Mouse (Mus musculus): Measurements from ENCODE around the gene Dnajc14.
"Not testable (repeated sequence)": the region's sequence is repeated elsewhere in the genome, so short reads cannot be mapped to it uniquely, and the experiment has no call there.

The Dnajc14 gene

DNA sequence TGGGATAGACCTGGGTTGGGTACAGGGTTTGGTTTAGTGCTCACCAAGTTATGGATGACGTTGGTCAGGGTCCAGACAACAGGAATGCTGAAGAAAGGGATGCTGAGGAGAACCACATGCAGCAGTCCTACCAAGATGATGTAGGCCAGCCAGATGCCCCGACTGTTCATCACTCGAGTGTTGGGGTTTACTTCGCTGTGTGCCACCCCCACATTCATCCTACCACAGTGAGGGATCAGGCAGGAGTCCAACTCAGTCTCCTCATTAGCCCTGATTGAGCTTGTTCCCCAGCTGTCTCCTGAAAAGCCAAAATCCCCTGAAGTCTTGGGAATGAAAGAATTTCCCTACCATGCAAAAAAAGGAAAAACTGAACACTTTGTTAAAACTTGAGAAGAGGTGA lies 16.4 kb downstream of the Dnajc14 start:
- no peak for DNase-seq (ENCODE audit: low read depth, low spot score)

DNA sequence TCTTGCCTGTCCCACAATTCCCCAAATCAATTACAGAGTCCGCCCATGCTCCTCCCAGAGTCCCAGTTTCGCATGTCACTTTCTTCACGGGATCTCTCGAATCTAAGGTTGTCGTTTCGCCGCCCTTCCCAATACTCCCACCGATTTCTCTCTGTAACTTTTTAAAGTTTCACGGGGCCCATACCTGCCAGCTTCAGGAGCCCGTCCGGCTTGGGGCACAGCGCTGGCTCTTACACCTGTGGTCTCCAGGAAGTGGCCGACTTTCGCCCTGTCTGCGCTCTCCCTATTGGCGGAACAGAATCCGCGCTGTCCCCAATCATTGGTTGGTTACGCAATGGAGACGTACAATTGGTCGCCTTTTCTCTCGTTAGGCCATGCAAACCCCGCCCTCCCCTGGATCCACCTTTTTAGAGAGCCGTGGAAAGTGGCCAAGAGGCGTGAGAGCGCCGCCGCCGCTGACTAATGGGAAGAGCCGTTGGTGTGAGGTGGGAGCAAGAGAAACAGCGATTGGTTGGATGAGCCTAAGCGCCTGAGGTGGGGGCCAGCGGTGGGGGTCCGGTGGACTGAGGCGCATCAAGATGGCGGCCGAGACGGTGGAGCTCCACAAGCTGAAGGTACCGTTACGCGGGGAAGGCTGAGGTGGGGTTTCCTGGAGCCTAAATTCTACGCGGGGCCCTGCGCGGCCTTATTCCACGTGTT lies 17.6 kb downstream of the Dnajc14 start, which contains the start of gene Ormdl2:
Gene Ormdl2 (minus strand): TSS at position 288 of the 699 bp plus-strand sequence.
- DNase-seq (ENCODE audit: low read depth, low spot score) = peak; percentile 99

DNA sequence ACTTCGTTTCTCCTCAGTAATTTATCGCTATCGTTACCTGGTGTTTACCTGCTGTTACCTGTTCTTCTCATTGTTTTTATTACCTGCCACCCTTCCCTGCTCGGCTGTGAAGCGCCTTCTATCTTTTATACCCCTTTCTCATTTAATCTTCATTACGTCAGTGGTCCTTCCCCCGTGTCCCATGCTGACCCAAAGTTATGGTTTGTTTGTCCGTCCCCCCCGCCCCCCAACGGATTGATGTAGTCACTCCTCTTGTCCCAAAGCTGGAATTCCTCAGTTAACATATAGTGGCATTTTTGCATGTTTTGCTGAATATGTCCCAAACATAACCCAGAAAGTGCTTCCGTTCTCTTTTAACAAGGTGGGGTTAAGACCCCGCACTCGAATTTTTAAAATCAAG lies 18.3 kb downstream of the Dnajc14 start:
- DNase-seq (ENCODE audit: low read depth, low spot score) = no peak

DNA sequence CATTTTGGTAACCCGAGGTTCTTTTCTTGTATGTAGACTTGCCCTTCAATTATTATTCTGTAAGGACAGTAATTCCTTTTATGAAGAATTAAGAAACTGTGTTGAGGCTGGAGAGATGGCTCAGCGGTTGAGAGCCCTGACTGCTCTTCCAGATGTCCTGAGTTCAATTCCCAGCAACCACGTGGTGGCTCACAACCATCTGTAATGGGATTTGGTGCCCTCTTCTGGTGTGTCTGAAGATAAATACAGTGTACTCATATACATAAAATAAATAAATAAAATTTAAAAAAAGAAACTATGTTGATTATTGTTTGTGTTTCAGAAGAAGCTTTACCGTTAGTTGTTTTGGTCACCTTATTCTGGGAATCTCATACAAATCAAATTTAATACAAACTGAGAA lies 19.2 kb downstream of the Dnajc14 start:
- DNase-seq (ENCODE audit: low read depth, low spot score) = not testable (repeated sequence)

DNA sequence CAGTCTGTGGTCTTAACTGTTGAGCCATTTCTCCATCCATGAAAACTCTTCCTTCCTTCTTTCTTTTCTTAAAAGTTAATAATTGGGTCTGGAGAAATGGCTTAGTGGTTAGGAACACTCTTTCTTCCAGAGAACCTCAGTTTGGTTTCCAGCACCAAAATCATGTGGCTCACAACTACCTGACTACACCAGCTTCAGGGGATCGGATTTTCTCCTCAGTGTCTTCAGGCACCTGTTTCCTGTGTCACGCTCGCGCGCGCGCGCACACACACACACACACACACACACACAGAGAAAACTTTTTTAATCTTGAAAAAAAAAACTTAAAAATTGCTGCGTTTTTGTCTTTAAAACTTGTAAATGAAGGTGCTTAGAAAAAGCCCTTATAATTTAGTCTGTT lies 20.0 kb downstream of the Dnajc14 start:
- no peak for DNase-seq (ENCODE audit: low read depth, low spot score)

DNA sequence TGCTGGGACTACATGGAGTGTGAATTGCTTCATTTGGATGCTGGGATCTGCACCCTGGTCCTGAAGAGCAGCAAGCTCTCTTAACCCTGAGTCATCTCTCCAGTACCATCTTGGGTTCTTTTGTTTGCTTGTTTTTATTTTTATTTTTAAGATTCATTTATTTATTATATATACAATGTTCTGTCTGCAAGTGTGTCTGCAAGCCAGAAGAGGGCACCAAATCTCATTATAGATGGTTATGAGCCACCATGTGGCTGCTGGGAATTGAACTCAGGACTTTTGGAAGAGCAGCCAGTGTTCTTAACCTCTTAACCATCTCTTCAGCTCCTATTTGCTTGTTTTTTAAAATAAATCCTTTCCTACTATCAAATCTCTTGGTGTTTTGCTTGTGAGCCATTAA lies 33.5 kb downstream of the Dnajc14 start:
- no peak for DNase-seq (ENCODE audit: low read depth, low spot score)

DNA sequence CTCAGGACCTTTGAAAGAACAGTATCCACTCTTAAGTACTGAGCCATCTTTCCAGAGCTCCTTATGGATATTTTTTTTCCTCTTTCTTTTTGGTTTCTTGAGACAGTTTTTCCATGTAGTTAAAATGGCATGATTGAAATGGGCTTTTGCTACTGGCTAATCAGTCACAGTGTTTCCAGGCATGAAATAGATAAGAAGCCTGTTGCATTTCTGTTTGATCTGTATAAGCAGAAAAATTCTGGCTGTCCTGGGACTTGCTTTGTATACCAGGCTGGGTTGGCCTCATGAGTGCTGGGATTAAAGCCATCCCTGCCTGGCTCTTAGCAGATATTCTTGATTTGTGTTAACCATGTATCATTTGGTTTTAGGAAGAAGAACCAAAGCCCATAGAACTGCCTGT lies 35.6 kb downstream of the Dnajc14 start:
- DNase-seq (ENCODE audit: low read depth, low spot score) = no peak

DNA sequence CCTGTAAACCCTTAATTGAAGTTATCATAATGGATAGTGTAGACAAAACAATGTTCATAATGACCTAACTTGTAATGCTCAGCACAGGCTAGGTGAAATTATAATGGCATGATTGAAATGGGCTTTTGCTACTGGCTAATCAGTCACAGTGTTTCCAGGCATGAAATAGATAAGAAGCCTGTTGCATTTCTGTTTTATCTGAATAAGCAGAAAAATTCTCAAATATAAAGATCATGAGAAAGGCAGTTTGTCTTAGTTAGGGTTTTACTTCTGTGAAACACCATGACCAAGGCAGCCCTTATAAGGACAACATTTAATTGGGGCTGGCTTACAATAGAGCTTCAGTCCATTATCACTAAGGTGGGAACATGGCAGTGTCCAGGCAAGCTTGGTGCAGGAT lies 36.8 kb downstream of the Dnajc14 start:
- no peak for DNase-seq (ENCODE audit: low read depth, low spot score)

DNA sequence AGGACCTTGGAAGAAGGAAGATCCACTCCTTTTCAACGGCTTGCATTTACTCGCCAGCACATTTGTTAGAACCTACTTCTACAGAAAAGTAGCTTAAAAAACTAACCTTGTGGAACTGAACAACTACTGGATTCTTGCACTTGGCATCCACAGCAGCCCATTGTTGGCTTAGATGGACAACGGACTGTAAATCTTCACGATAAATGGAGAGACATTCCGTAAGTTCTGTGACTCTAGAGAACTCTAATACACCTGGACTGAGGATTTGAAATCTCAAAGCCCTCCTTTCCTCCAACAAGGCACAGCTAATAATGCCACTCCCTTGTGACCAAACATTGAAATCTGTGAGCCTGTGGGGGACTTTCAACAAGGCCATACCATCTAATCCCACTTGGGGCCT lies 39.4 kb downstream of the Dnajc14 start:
- DNase-seq (ENCODE audit: low read depth, low spot score) = no peak

DNA sequence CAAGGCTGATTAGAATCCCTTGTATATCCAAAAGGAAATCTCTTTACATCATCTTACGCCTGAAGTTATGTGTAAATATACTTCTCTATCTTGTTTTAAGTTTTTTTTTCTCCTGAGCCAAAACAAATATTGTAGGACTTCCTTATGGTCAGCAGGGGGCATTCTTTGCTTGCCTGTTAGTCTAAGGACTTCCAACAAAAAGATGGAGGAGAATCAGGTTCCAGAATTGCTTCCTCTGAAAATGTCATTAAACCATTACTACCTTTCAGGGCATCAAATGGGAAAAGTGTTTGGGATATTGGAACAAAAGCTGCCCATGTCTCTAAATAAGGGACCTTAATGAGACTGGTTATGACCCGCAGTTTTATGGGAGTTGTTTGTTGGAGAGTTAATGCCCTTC lies 41.7 kb downstream of the Dnajc14 start:
- no peak for DNase-seq (ENCODE audit: low read depth, low spot score)

DNA sequence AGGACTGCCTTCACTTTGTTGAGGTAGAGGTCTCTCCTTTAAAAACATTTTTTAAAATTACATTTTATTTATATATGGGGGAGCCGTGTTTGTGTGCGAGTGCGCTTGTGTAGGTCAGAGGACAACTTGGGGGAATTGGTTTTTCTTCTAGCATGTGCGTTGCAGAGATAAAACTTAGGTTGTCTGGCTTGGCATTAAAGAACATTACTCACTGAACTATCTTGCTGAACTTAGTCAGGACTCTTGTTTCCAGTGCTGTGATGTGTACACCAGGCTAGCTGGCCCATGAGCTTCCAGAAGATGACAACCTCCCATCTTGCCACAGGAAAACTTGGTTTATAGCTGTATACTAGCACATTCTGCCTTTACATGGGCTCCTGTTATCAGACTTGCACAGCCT lies 42.8 kb downstream of the Dnajc14 start:
- DNase-seq (ENCODE audit: low read depth, low spot score) = no peak

DNA sequence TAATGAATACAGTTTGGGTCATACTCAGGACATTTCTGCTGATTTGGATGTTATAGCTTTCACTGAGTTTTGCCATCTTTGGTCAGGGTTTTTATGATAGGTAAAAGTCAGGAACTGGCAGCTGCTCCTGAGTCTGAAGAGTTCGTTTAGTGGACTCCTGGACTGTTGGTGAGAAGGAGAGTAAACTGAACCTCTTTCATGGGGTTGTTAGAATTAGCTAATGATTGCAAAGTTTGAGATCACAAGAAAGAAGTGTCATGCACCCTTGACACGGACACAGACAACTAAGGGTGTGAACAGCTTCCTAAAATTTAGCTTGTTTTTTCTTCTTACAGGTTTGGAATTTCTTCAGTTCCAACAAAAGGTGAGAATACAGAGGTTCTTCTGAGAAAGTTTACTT lies 44.6 kb downstream of the Dnajc14 start:
- DNase-seq (ENCODE audit: low read depth, low spot score) = no peak

DNA sequence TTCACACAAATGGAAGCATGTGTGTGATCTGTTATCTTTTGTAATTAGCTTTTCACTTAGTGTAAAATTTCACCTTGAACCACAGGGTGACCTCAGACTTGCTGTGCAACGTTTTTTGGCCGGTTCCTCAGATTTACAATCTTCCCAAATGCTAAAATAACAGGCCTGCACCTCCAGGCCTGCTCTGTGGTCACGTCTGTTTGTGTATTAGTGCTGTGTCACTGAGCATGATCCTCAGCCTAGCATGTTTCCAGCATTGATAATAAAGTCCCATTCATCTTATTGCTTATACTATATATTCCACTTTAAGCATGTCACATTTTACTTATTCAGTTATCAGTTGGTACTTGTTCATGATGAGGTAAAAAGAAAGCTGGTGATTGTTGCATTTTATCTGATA lies 46.5 kb downstream of the Dnajc14 start:
- no peak for DNase-seq (ENCODE audit: low read depth, low spot score)

DNA sequence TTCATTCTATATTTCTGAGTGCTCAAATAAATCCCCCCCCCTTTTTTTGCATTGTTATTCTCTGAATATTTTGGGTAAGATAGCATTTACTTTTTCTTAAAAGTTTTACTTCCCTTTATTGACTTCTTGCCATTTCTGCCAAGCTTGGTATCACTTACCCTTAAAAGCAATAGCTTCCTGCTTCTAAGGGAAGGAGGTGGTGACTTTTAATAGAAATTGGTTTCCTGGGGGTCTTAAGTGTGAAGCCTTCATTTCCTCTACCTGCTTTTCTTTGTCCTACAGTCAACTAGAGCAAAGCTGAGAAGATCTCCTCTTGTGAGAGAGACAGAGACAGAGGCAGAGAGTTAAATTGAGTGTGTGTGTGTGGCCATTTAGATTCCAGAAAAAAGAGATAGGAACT lies 57.3 kb downstream of the Dnajc14 start:
- DNase-seq (ENCODE audit: low read depth, low spot score) = no peak

DNA sequence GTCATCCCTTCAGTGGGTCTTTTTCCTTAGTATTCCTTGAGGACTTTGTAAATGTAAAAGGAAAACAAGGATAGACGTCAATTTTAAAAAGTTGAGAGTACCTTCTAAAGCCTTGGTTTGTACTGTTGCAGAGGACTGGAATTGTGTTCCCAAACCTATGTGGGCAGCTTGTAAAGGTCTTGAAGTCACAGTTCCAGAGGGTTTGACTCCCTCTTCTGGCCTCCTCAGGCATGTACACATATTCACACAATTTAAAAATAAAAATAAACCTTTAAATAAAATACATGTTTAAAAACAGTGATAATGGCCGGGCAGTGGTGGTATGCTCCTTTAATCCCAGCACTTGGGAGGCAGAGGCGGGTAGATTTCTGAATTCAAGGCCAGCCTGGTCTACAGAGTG lies 62.2 kb downstream of the Dnajc14 start:
- DNase-seq (ENCODE audit: low read depth, low spot score) = no peak

DNA sequence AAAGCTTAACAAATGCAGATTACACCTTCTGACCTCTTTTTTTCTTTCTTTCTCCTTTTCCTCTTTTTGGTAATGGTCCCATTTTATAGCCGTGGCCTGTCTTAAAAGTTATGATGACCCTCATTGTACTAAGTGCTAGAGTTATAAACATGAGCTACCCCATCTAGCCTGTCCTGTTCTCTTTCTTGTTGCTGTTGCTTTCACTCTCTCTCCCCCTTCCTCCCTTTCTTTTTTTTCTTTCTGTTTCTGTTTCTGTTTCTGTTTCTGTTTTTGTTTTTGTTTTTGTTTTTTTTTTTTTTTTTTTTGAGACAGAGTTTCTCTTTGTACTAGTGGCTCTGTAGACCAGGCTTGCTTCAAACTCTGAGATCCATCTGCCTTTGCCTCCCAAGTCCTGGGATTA lies 62.7 kb downstream of the Dnajc14 start:
- no peak for DNase-seq (ENCODE audit: low read depth, low spot score)
